Comparison of ENCODE assay signal across 8 mouse cellular contexts in genomic region chr11:97837051-97837450, GRCm38 (mm10). TPM values are rescaled to one million over a fixed set of nuclear protein-coding genes. Genes with fewer than 3 reads are reported as not detected.
DNase-seq lines count a peak whose midpoint lies in the region; ATAC-seq and TF ChIP-seq lines count a peak whose summit lies in the region.
"Not testable (repeated sequence)": the region's sequence is repeated elsewhere in the genome, so short reads cannot be mapped to it uniquely, and the experiment has no call there.
"Had no signal": no experiment of that assay in that cellular context is flagged by ENCODE, and none has a peak within 500 bp of the region (broad histone marks: within the 10 kb centered on the region; RNA-seq: fewer than 3 reads in every experiment).

No protein-coding gene starts in this region.

- not testable (repeated sequence) for H3K4me1 ChIP-seq in heart, adult 2 months (ENCODE audit: control insufficient read depth, insufficient read depth, low read length); heart, postnatal 0 days (ENCODE audit: control insufficient read depth, insufficient read depth); stomach, embryonic 16.5 days (ENCODE audit: control insufficient read depth, insufficient read depth, low read length)
- peaks cover 26% of the 10 kb centered on the region for H3K4me1 ChIP-seq in limb, embryonic 10.5 days
- H3K4me1 ChIP-seq in liver, embryonic 15.5 days (replicated peaks): peaks cover 59% of the 10 kb centered on the region

- ATAC-seq in heart, postnatal 0 days (ENCODE audit: insufficient read depth, low read depth): peak; percentile 47; the same call in 1 of the 2 replicates
- not testable (repeated sequence) for ATAC-seq in liver, embryonic 15.5 days (ENCODE audit: insufficient read depth)
- 0 out of 2 replicates have a peak, but pooled peaks have one; percentile 18 for ATAC-seq in stomach, embryonic 16.5 days (ENCODE audit: insufficient read depth, low FRiP score)

- intact Hi-C loops in heart, adult 2 months (cut with DNase I): not testable (repeated sequence)

- not testable (repeated sequence) for H3K9me3 ChIP-seq in heart, postnatal 0 days (replicated peaks; ENCODE audit: control insufficient read depth, low read length); limb, embryonic 10.5 days (replicated peaks); liver, embryonic 15.5 days (replicated peaks); stomach, embryonic 16.5 days (replicated peaks; ENCODE audit: control insufficient read depth, low read length)

- H3K27ac ChIP-seq in heart, adult 2 months: peak overlapping the region; percentile 27
- H3K27ac ChIP-seq in heart, postnatal 0 days (ENCODE audit: low read depth): peak overlapping the region; percentile 62
- not testable (repeated sequence) for H3K27ac ChIP-seq in limb, embryonic 10.5 days; stomach, embryonic 16.5 days (ENCODE audit: low read length)
- H3K27ac ChIP-seq in liver, embryonic 15.5 days (replicated peaks): 0 out of 2 replicates have a peak overlapping the region, but pooled peaks have one; percentile 6

- not testable (repeated sequence) for H3K9ac ChIP-seq in heart, adult 2 months (ENCODE audit: low read depth, low read length); liver, embryonic 15.5 days; stomach, embryonic 16.5 days (ENCODE audit: low read length)
- H3K9ac ChIP-seq in heart, postnatal 0 days (replicated peaks; ENCODE audit: low read depth, low read length): peak overlapping the region; percentile 31; the same call in 1 of the 2 replicates

- WGBS in heart, adult 2 months: 39% methylated on average over 9 of the region's 9 CpGs
- WGBS in heart, postnatal 0 days: 46% methylated on average over 9 of the region's 9 CpGs
- WGBS in limb, embryonic 10.5 days: 83% methylated on average over 9 of the region's 9 CpGs
- 54% methylated on average over 9 of the region's 9 CpGs for WGBS in liver, embryonic 15.5 days (ENCODE audit: insufficient replicate concordance)
- 75% methylated on average over 9 of the region's 9 CpGs for WGBS in stomach, embryonic 16.5 days

- TF ChIP-seq CTCF in heart, adult 2 months (IDR thresholded peaks at IDR 0.05); heart, postnatal 0 days (IDR thresholded peaks at IDR 0.05; ENCODE audit: low read depth): not testable (repeated sequence)

- H3K4me3 ChIP-seq in heart, adult 2 months; heart, postnatal 0 days (ENCODE audit: low read depth, low read length); limb, embryonic 10.5 days; liver, embryonic 15.5 days (replicated peaks); stomach, embryonic 16.5 days (replicated peaks; ENCODE audit: low read length): not testable (repeated sequence)

- H3K27me3 ChIP-seq in heart, adult 2 months (ENCODE audit: control insufficient read depth, insufficient read depth, low read length); heart, postnatal 0 days (ENCODE audit: control insufficient read depth, insufficient read depth, low read length); limb, embryonic 10.5 days (ENCODE audit: low read depth, poor library complexity, severe bottlenecking); liver, embryonic 15.5 days; stomach, embryonic 16.5 days (ENCODE audit: control insufficient read depth, insufficient read depth, low read length): not testable (repeated sequence)

- not testable (repeated sequence) for H3K36me3 ChIP-seq in heart, adult 2 months (ENCODE audit: control insufficient read depth, insufficient read depth, low read length); stomach, embryonic 16.5 days (ENCODE audit: control insufficient read depth, insufficient read depth, low read length)
- H3K36me3 ChIP-seq in heart, postnatal 0 days (replicated peaks; ENCODE audit: control insufficient read depth, insufficient read depth, low read length): peaks cover 35% of the 10 kb centered on the region
- H3K36me3 ChIP-seq in limb, embryonic 10.5 days: peaks cover 66% of the 10 kb centered on the region
- H3K36me3 ChIP-seq in liver, embryonic 15.5 days (replicated peaks): peaks cover 35% of the 10 kb centered on the region

- H3K4me2 ChIP-seq in heart, postnatal 0 days (ENCODE audit: low read depth, low read length); liver, embryonic 15.5 days; stomach, embryonic 16.5 days (ENCODE audit: low read depth, low read length): not testable (repeated sequence)

- not testable (repeated sequence) for H3K79me2 ChIP-seq in heart, adult 2 months (replicated peaks; ENCODE audit: control insufficient read depth, insufficient read depth, low read length)

- not testable (repeated sequence) for TF ChIP-seq EP300 in heart, adult 2 months (IDR thresholded peaks at IDR 0.05; ENCODE audit: insufficient read depth, low read depth, low read length); heart, postnatal 0 days (IDR thresholded peaks at IDR 0.05; ENCODE audit: low read depth)

- not testable (repeated sequence) for TF ChIP-seq POLR2A in heart, adult 2 months (IDR thresholded peaks at IDR 0.05; ENCODE audit: insufficient read depth, low read depth, low read length)

- peak; percentile 47 to 51 for DNase-seq in adrenal gland, adult (ENCODE audit: inconsistent age in 2 of 2, low spot score in 1 of 2)
- peak; percentile 5 for DNase-seq in cerebellum, adult 11 months
- DNase-seq in heart, adult 2 months: peak; percentile 54 to 62
- not testable (repeated sequence) for DNase-seq in heart, postnatal 0 days (ENCODE audit: low spot score)
- DNase-seq in limb, embryonic 10.5 days (ENCODE audit: low spot score): peak; percentile 27

RNA-seq across cellular contexts. Expression of gene B230217C12Rik, which starts 3.5 kb away (rescaled TPM):
- total RNA-seq in heart, adult 2 months (2021): 1 to 10 TPM in 1 of 2 experiments, under 1 TPM in 1; 0.64 to 1.6 TPM
- 2.3 and 2.7 TPM in 2 replicates for polyA plus RNA-seq in heart, adult 2 months (2012; rRNA removed)
- total RNA-seq in heart, postnatal 0 days (2014; rRNA removed; ENCODE audit: low replicate concordance): 0.23 and 1.4 TPM in 2 replicates
- polyA plus RNA-seq in heart, postnatal 0 days (2015; fragmentation: Nextera tagmentation; extraction: Ambion mirVana): 0.97 and 1.6 TPM in 2 replicates
- polyA plus RNA-seq in limb, embryonic 10.5 days (2016; fragmentation: Nextera tagmentation; extraction: Ambion mirVana): 10.9 and 14.0 TPM in 2 replicates
- polyA plus RNA-seq in liver, embryonic 15.5 days (2015; fragmentation: Nextera tagmentation; extraction: Ambion mirVana): 0.30 and 0.39 TPM in 2 replicates
- 3.7 and 3.8 TPM in 2 replicates for polyA plus RNA-seq in stomach, embryonic 16.5 days (2015; fragmentation: Nextera tagmentation; extraction: Ambion mirVana)
- polyA plus RNA-seq: G1E had no signal

RNA-seq across cellular contexts. Expression of gene Lasp1, which starts 38.3 kb away (rescaled TPM):
- total RNA-seq in heart, adult 2 months (2021): 10 to 100 TPM; 28.2 to 31.6 TPM
- 31.1 and 38.5 TPM in 2 replicates for polyA plus RNA-seq in heart, adult 2 months (2012; rRNA removed)
- 34.2 and 45.7 TPM in 2 replicates for total RNA-seq in heart, postnatal 0 days (2014; rRNA removed; ENCODE audit: low replicate concordance)
- polyA plus RNA-seq in heart, postnatal 0 days (2015; fragmentation: Nextera tagmentation; extraction: Ambion mirVana): 26.5 and 27.8 TPM in 2 replicates
- polyA plus RNA-seq in limb, embryonic 10.5 days (2016; fragmentation: Nextera tagmentation; extraction: Ambion mirVana): 90.0 and 110 TPM in 2 replicates
- 31.4 and 36.7 TPM in 2 replicates for polyA plus RNA-seq in liver, embryonic 15.5 days (2015; fragmentation: Nextera tagmentation; extraction: Ambion mirVana)
- polyA plus RNA-seq in stomach, embryonic 16.5 days (2015; fragmentation: Nextera tagmentation; extraction: Ambion mirVana): 130 and 143 TPM in 2 replicates

RNA-seq across cellular contexts. Expression of gene Fbxo47, which starts 46.9 kb away (rescaled TPM):
- under 1 TPM; 0.29 to 0.45 TPM for total RNA-seq in heart, adult 2 months (2021)
- 0.29 and 0.43 TPM in 2 replicates for polyA plus RNA-seq in heart, adult 2 months (2012; rRNA removed)
- 7.1 and 9.9 TPM in 2 replicates for total RNA-seq in heart, postnatal 0 days (2014; rRNA removed; ENCODE audit: low replicate concordance)
- 0.63 and 0.70 TPM in 2 replicates for polyA plus RNA-seq in heart, postnatal 0 days (2015; fragmentation: Nextera tagmentation; extraction: Ambion mirVana)
- polyA plus RNA-seq in limb, embryonic 10.5 days (2016; fragmentation: Nextera tagmentation; extraction: Ambion mirVana): 0.50 and 0.60 TPM in 2 replicates
- polyA plus RNA-seq in liver, embryonic 15.5 days (2015; fragmentation: Nextera tagmentation; extraction: Ambion mirVana): 0.40 and 0.44 TPM in 2 replicates
- 0.35 and 0.74 TPM in 2 replicates for polyA plus RNA-seq in stomach, embryonic 16.5 days (2015; fragmentation: Nextera tagmentation; extraction: Ambion mirVana)
- polyA plus RNA-seq: G1E had no signal

RNA-seq across cellular contexts. Expression of gene Rpl23, which starts 54.8 kb away (rescaled TPM):
- total RNA-seq in heart, adult 2 months (2021): 100 to 1,000 TPM; 509 to 574 TPM
- 103 and 140 TPM in 2 replicates for polyA plus RNA-seq in heart, adult 2 months (2012; rRNA removed)
- 192 and 208 TPM in 2 replicates for total RNA-seq in heart, postnatal 0 days (2014; rRNA removed; ENCODE audit: low replicate concordance)
- polyA plus RNA-seq in heart, postnatal 0 days (2015; fragmentation: Nextera tagmentation; extraction: Ambion mirVana): 394 and 409 TPM in 2 replicates
- polyA plus RNA-seq in limb, embryonic 10.5 days (2016; fragmentation: Nextera tagmentation; extraction: Ambion mirVana): 449 and 506 TPM in 2 replicates
- polyA plus RNA-seq in liver, embryonic 15.5 days (2015; fragmentation: Nextera tagmentation; extraction: Ambion mirVana): 185 and 242 TPM in 2 replicates
- 439 and 586 TPM in 2 replicates for polyA plus RNA-seq in stomach, embryonic 16.5 days (2015; fragmentation: Nextera tagmentation; extraction: Ambion mirVana)
